Mouse (Mus musculus): ENCODE data around the gene Dcun1d4.
"Not testable (repeated sequence)": the region's sequence is repeated elsewhere in the genome, so short reads cannot be mapped to it uniquely, and the experiment has no call there.

Dcun1d4 gene

GRCm38 (mm10) chr5:73480700-73481099 is at the start of gene Dcun1d4:
Gene Dcun1d4, plus strand, starts transcription at chr5:73481000.
- DNase-seq, result no peak

DNA sequence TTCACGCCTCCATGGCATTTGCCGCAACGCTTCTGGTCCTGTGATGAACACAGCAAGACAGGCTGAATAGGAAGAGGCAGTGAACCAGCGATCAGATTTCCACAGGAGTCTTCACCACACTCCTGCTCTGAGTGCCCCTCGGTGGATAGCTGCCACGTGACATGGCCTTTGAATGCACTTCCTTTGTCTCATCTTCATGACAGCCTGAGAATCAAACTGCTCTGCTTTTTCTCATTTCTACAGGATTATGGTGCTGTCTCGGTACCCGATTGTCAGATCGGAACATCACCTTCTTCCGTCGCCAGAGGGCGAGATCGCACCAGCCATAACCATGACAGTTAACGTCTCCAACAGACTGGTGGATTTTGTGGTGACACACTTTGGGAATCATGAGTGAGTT is 49.2 kb upstream of the Dcun1d4 start:
- peak; percentile 86 for DNase-seq

DNA sequence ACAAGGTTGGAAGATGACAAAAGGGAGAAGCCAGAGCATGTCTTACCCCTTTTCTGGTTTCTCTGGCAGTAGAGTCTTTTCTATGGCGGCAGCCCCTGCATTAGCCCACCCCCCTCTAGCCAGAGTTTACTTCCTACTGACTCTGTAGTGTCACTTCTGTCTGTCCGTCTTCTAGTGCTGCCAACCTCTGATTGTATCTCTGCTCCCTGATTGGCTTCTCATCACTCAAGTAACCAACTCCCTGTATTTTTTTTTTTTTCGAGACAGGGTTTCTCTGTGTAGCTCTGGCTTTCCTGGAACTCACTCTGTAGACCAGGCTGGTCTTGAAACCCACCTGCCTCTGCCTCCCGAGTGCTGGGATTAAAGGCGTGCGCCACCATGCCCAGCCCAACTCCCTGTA is 48.0 kb upstream of the Dcun1d4 start:
- no peak for DNase-seq

DNA sequence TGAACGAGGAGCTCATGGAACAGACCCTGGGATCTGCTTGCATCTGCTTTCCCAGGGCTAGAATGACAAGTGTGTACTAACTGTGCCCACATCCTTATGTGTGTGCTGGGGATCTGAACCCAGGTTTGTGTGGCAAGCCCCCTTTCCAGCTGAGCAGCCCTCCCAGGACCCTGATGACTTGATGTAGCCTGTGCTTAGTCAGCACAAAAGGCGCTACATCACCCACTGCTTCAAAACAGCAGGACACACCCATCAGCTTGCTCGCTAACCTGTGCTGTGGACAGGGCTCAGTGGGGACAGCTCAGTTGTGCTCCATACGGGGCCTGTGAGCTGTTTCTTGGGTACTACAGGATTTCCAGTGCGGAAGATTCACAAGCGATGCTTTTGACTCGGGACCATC is 46.0 kb upstream of the Dcun1d4 start:
- DNase-seq, result no peak

DNA sequence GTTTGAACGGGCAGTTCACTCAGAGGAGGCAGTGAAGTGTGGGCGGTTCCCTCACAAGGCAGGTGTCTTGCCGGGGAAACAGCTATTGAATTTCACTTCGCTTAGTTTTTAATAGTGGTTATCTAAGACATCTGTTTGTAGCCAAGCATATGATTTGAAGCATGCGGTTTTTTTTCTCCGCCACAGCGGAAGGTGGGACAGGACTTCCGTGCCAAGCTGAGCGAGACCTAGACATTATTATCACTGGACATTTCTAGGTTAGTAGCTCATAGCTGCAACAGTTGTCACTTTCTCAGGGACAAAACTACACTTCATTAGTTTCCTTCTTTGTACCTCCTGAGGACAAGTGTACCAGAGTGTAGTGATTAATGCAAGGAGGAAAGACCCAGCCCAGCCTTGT is 38.6 kb upstream of the Dcun1d4 start:
- no peak for DNase-seq

- no peak for DNase-seq
Measured at GRCm38 (mm10) chr5:73450276-73450675, 30.5 kb upstream of the Dcun1d4 start.

DNA sequence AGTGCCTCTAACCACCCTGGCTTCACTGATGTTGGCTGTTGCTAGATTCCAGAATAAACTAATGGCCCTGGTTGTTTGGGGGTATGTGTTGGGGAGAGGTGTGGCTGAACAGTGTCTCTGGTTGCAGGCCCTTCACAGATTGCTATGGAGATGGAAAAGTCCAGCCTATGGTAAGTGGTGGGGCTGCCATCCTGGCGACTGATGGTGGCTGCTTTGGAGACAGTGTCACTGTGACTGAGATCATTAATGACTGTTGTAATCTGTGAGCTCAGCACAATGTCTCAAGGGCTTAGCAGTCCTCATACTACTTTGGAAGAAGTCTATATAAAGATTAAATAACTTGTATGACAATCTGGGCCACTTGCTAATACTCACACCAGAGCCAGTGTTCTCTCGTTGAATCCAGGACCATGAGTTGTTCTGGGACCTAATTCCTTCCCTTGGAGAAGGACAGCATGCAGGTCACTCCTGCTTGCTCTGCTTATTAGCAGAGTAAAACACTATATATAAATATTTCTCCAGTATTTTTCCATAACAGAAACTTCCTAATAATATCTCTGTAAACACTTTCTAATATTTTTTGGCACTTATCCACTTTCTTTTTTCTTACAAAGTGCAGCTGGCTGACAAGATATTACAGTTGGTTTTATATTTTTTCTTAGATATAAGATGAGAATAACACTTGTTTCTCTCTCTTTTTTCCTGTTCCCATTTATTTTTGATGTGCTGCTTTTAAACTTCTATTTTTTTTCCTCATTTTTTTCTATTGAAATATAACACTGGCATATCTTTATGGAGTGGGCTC is 26.1 kb upstream of the Dcun1d4 start:
- DNase-seq, result no peak

DNA sequence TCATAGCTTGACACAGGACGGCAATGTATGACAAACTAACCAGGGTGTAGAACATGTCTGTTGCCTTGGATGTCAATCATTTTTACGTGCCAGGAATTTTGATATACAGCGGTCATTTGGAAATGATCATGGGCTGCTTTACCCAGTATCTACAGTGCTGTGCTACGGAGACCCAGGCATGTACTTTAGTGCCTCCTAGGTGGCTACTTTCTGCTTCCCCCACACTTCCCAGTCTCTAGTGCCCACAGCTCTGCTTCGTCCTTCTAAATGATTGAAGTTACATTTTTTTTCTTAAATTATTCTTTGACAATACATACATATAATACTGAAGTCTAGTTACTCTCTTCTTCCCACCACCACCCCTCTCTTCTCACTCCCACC is 25.5 kb upstream of the Dcun1d4 start:
- DNase-seq, result no peak

GRCm38 (mm10) chr5:73468462-73469433 is 12.1 kb upstream of the Dcun1d4 start:
- no peak for DNase-seq

- DNase-seq, result no peak
Measured at GRCm38 (mm10) chr5:73474412-73475405, 6.1 kb upstream of the Dcun1d4 start.

DNA sequence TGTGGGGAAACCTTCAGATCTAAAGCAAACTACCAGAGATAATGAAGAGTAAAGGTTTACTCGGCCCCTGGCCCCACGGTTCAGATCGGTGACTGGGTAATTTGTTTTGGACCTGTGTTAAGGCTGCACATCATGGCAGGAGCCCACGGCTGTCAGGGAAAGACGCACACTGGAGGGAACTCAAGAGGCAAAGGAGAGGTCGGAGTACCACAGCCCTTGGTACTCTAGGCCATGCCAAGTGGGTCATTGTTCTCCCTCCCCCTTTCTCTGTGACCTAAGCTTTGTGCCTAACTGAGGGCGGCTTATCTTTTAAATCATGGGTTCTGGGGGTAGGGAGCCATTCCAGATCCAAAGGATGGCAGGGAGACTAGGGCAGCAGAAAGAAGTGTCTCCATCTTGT is 601 bp downstream of the Dcun1d4 start:
- no peak for DNase-seq

DNA sequence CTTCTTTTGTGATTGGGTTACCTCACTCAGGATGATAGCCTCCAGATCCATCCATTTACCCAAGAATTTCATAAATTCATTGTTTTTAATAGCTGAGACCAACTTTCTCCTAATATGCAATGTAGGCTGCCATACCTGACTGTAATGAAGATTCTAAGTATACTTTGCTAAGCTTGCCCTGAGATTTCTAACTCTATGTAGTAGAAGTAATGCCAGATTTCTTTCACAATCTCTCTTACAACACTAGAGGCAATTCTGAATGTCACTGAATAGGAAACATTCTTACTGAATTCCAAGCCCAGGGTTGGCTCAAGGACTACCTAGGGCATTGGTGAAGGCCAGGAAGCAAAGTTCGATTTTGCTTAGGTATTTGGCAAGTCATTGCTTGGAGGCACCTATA is 1.6 kb downstream of the Dcun1d4 start:
- not testable (repeated sequence) for DNase-seq

DNA sequence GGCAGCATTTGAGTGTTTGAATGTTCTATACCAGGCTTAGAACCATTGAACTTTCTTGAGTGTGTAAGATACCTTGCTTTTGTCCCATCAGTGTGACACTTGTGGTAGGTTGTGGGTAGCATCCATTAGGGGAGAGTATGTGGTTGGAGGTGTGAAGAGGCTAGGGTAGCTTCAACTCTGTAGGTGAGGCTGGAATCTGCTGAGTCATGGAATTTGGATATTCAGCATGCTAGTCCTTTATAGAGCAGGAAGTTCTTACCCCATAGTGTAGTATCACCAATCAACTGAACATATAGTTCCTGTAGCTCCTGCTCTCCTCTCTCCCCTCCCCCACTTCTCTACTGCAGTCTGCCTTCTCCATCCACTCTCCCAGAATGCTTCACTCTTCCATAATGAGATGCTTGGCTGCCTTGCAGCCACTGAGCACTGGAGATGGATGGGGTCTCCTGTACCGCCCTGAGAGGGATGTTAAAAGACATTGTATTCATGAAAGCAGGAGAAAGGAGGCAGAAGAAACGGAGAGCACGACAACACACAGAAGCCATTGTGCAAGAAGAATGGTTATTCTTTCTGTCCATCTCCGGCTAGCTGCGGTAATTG is 3.3 kb downstream of the Dcun1d4 start:
- no peak for DNase-seq

GRCm38 (mm10) chr5:73486451-73486850 is 5.7 kb downstream of the Dcun1d4 start:
- no peak for DNase-seq

DNA sequence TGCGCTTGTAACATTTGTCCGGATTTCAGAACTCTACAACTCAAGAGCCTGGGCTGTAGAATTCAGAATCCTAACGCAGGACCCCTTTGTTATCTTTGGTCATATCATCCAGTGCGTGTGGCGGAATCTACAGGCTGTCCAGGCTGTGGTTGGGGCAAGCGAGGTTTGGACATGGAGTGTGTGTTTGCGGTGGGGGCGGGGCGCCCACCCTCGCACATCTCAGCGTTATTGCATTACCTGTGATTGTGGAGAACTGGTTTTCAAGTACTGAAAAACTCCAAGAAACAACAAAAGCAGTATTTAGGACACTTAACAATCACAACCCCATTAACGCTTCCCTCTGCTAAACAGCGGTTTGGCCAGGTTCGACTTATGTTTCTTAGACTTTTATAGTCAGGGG is 9.1 kb downstream of the Dcun1d4 start:
- no peak for DNase-seq

DNA sequence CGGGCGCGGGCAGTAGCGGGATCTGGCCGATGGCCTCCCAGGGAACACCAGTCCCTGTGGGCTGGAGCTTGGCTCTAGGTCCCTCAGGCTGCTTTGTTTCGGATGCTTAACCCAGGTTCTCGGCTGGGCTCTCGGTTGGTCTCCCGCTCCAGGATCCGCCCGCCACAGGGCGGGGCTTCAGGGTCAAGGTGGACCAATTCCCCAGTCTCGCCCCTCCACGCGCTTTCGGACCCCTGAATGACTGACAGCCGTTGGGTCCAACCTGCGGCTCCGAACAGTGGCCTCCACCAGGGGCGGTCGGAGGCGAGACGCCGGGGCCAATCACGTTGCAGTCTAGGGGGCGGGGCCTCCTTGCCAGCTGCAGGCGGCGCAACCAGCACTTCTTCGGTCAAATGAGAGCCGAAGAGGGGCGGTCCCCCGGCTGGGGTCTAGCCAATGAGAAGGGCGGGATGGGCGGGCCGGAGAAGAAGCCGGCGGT is 9.8 kb downstream of the Dcun1d4 start:
- peak; percentile 98 for DNase-seq

- peak; percentile 73 for DNase-seq
Measured at GRCm38 (mm10) chr5:73491074-73491836, 10.5 kb downstream of the Dcun1d4 start.

DNA sequence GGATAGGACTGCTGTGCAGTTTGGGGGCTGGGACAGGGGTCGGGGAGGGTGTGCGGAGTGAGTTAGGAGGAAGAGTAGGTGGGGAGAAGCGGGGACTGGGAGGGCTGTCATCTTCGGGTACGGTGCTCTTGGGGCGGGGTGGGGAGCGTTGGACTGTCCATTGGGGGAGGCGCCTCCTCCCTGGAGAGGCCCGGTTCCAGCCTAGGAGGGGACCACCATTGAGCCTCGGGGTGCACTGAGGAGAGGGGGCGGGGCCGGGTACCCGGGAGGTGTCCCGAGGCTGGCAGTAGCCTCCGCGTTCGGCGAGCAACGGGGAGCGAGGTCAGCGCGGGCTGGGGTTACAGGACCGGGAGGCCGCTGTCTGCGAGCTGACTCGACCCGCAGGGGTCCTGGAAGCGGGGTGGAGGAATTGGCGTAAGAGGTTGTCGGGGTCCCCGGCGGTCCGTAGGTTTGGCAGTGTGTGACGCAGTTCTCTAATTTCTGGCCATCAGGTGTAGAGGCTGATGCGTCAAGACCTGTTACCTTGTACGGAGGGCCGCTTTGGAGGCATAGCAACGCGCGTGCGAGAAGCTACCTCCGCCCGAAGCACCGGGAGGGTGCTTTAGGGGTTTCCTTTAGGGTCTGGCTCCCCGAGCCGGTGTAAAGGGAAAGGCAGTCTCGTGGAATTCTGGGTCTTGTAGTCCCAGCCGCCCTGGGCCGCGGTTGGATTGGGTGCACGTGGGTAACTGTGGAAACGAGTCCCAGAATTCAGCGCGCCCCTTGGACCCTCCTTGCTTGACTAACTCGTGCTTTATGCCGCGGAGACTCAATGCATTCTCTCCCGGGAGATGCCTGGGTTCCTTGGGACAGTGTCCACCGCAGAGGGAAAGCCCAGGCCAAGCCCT is 11.3 kb downstream of the Dcun1d4 start:
- DNase-seq, result peak; percentile 88

GRCm38 (mm10) chr5:73497401-73497800 is 16.6 kb downstream of the Dcun1d4 start:
- DNase-seq, result no peak

DNA sequence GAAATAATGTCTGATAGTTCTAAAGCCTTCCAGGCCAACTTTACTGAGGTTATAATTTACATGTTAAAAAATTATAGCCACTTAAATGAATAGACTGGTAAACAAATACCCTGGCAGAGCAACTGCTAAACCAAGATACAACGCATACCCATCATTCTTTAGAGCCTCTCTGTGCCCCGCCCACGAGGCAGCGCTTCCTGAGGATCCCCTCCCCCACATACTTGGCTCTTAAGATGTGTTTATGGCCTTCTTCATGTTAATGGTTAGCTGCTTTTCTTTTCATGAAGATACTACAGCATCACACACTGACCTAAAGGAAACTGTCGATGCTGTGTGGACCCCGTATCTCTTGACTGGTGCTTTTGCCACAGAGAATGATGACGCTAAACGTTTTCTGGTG is 17.8 kb downstream of the Dcun1d4 start:
- DNase-seq, result no peak

Measured in right cerebral cortex, postnatal 4 days (tissue).